Mouse (Mus musculus) bone marrow macrophage, adult 2 months (primary cell): ENCODE data around the gene Ccdc24. TPM values are rescaled to one million over a fixed set of nuclear protein-coding genes. Genes with fewer than 3 reads are reported as not detected.

Experiments
- H3K27ac ChIP-seq: 2 replicates; pipeline ENCODE4 v1.5.1; 2012; ENCODE audit warnings: low read depth, low read length; ENCODE audit not compliant: insufficient read depth
- H3K4me1 ChIP-seq: 2 replicates; pipeline ENCODE4 v1.6.1; 2012; ENCODE audit warnings: low read length; ENCODE audit not compliant: control insufficient read depth, insufficient read depth
- H3K4me3 ChIP-seq: 2 replicates; pipeline ENCODE4 v1.5.1; 2012; ENCODE audit warnings: mild to moderate bottlenecking, low read length, moderate library complexity; ENCODE audit not compliant: insufficient read depth
- CTCF ChIP-seq: IDR thresholded peaks from 2 replicates; pipeline ENCODE4 v1.5.1; 2012; ENCODE audit warnings: low read depth, mild to moderate bottlenecking, low read length, moderate library complexity
- POLR2A ChIP-seq: IDR thresholded peaks from 2 replicates; pipeline ENCODE4 v1.6.1; 2012; ENCODE audit warnings: mild to moderate bottlenecking, low read depth, low read length, borderline replicate concordance
- polyA plus RNA-seq: library from polyadenylated mRNA; stranded (reverse); fragments of >200 nt; gene quantifications from 2 replicates; pipeline ENCODE4 v1.2.4, GENCODE M21; 2012; ENCODE audit not compliant: missing spikeins, insufficient read depth, insufficient read length

Ccdc24 gene
- polyA plus RNA-seq, 1 experiment: not detected

DNA sequence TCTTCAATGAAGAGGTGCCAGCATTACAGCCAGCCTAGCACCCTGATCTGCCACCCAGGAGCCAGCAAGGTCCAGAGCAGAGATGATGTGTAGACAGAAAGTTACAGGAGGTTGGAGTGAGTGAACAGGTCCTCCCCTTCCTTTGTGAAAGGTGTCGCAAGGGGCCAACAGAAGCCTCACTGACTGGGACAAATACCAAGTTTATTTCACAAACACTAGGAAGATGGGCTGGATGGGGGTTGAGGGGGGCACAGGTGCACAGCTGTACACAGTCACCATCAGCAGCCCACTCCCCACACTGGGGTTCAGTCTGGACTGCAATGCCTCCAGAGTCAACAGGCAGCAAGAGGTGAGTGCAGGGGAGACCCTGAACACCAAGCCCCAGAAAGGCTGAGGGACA lies 11.8 kb upstream of the Ccdc24 start:
- peaks cover 18% of the 10 kb centered on the region for H3K4me1 ChIP-seq
- no peak for TF ChIP-seq POLR2A
- TF ChIP-seq CTCF: no peak
- 0 out of 2 replicates have a peak overlapping the region, but pooled peaks have one; percentile 1 for H3K4me3 ChIP-seq
- H3K27ac ChIP-seq: no peak overlapping the region

DNA sequence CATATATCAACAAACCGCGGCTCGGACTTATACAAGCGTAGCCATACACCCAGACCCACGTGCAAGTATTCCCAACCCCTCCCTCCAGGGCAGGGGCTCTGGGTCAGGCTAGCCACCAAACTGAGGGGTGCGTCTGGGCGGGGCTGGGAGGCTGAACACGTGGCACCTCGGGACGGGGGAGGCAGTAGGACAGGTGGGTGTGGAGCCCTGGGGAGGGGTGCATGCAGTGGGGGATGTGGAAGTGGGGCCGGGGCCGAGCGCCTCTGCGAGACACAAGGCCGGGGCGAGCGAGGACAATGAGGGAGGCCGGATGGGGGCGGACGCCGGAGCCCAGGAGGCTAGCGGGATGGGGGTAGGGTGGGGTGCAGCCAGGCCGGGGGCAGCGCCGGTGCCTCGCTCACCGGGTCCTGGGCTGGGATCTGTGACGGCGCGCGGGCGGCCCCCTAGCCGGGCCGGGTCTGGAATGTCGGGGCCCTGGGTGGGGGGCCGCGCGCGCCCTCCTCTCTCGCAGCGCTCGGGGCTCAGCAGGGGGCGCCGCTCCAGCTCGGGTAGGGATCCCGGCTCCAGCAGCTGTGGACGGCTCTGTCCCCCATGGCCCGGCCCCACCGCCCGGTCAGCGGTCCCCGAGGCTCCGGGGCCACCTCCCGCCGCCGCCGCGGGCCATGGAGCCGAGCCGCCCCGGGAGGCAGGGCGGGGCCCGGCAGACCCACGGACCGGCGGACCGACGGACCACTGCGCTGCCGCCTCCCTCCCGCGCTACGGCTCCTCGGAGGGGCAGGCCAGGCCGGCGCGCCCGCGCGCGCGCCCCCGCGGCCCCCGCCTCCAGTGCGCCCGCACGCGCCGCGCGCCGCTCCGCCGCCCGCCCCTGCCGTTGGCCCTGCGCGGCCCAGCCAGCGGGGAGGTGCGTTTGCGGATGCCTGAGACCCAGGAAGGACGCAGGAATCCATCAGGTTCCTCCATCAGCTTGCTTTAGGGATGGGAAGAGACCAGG lies 10.6 kb upstream of the Ccdc24 start, which contains the start of gene B4galt2:
Gene B4galt2, minus strand, starts transcription at position 787 of the 991 bp plus-strand sequence.
- peak within 1 kb of the TSS; percentile 44 for H3K4me3 ChIP-seq
- H3K27ac ChIP-seq: no peak within 1 kb of the TSS
- TF ChIP-seq CTCF (no peak), POLR2A (no peak)
- peaks cover 18% of the 10 kb centered on the region for H3K4me1 ChIP-seq

DNA sequence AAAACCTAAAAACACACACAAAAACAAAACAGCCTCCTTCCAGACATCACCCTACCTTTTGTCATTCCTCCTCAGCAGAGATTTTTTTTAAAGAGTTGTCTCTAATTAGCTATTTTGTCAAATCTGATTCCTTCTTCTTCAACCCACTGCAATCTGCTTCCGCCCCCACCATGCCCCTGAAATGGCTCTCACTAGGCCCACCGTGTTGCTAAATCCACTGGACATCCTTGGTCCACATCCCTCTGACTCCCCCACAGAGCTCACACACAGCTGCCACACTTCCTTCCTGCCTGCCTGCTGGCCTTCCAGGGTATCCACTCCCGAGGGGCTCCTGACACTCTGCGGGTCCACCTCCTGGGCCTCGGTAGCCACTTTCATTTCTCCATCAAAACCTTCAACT lies 6.3 kb upstream of the Ccdc24 start:
- Histone ChIP-seq H3K27ac (no peak overlapping the region), H3K4me1 (no peaks in the 10 kb centered on the region), H3K4me3 (no peak overlapping the region)
- no peak for TF ChIP-seq POLR2A
- no peak for TF ChIP-seq CTCF

DNA sequence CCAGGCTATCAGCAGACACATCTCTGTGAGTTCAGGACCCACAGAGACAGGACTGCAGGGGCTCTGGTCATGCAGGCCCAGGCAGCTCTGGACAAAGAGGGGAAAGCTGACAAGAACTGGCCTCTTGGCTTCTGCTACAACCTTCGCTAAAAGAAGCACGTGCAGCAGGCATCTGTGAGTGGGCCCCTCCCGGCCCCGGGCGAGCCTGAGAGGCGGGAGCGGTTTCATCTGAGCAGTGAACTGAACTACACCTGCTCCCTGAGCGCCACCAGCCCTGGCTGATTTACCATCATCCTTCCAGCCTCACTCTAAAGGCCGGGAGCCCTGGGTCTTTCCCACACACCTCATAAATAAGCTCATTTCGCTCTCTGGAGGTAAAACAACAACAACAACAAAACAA lies 5.9 kb upstream of the Ccdc24 start:
- Histone ChIP-seq H3K4me3 (no peak overlapping the region), H3K4me1 (no peaks in the 10 kb centered on the region), H3K27ac (no peak overlapping the region)
- TF ChIP-seq POLR2A (no peak), CTCF (no peak)

DNA sequence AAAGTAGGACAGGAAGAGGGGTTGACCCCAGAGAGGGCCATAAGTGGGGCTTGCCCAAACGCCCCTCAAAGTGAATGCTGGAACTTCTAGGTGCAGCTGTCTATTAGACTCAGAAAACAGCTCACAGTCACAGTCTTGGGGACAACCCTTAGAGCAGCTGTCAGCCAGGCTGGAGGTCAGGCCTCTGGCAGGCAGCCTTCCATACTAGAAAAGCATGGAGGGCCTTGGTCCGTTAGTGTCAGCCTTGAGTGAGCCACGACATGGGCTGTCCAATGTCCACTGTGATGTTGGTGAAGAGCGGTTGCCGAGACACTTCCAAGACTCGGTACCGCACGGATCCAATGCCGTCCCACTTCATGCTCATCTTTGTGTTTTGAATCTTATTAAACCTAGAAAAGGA lies 1.3 kb upstream of the Ccdc24 start:
- Histone ChIP-seq H3K4me3 (no peak overlapping the region), H3K4me1 (no peaks in the 10 kb centered on the region), H3K27ac (no peak overlapping the region)
- TF ChIP-seq CTCF: no peak
- TF ChIP-seq POLR2A: no peak

DNA sequence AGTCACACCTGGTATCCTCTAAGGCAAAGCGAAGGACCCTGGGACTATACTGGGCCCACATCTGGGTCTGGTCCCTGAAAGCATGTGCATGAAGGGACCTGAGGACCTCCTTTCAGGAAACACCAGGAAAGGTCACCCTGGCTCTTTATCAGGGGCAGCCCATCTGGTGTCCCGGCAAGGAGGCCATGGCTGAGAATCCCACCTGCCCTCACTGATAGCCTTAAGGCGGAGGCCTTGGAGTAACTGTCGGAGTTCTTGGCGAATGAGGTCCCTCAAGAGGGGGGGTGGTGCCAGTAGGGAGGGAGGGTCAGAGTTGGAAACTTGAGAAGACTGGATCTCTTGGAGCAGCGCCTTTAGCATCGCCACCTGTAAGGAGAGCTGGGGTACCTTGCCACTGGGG lies 570 bp downstream of the Ccdc24 start:
- no peak for TF ChIP-seq CTCF
- TF ChIP-seq POLR2A: no peak
- H3K27ac ChIP-seq: no peak overlapping the region
- H3K4me3 ChIP-seq: no peak overlapping the region
- H3K4me1 ChIP-seq: no peaks in the 10 kb centered on the region

DNA sequence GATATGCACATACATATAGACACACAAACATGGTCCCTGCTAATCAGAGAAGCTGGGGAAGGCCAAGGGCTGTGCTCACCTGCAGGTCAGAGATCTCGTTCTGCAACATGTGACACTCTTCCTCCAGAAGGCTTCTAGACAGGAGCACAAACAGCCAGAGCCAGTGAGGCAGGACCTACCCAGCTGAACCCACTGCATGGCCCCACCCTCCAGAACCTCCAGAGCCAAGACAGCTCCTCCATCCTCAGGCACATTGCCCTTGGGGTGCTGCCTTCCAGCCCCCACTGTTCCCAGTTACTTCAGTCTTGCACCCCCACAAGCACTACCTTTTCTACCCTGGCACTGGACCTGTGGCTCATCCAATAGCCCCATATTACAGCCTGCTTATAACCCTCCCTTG lies 1.9 kb downstream of the Ccdc24 start:
- Histone ChIP-seq H3K4me3 (no peak overlapping the region), H3K27ac (no peak overlapping the region), H3K4me1 (no peaks in the 10 kb centered on the region)
- TF ChIP-seq CTCF (no peak), POLR2A (no peak)

DNA sequence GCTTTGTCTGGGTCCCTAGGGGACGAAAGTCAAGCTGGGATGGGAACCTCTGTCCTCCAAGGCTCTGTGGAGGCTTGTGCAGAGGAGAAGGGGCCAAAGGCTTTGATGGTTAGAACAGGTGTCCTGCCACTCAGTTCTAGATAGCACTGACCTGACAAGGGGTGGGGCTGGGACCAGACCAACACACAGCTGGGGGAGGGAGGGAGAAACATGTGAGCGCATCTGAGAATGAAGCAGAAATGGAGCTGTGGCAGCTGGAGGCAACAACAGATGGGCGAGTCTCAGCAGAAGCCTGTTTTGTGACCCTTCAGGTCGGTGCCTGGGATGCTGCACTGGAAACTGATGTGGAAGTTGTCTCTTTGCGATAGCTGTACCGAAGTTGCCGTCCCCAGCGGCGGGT lies 3.0 kb downstream of the Ccdc24 start:
- H3K4me1 ChIP-seq: no peaks in the 10 kb centered on the region
- TF ChIP-seq POLR2A (no peak), CTCF (no peak)
- H3K4me3 ChIP-seq: no peak overlapping the region
- no peak overlapping the region for H3K27ac ChIP-seq

DNA sequence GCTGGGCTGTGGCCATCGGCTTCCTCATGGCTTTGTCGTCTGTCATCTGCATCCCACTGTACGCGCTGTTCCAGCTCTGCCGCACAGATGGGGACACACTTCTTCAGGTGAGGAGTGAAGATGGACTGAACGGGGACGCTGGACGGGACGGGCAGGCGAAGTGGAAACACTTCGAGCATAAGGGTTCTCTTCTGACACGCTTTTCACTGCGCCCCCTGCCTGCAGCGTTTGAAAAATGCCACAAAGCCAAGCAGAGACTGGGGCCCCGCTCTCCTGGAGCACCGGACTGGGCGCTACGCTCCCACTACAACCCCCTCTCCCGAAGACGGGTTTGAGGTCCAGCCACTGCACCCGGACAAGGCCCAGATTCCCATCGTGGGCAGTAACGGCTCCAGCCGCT lies 4.5 kb downstream of the Ccdc24 start:
- no peak overlapping the region for H3K27ac ChIP-seq
- no peaks in the 10 kb centered on the region for H3K4me1 ChIP-seq
- no peak overlapping the region for H3K4me3 ChIP-seq
- TF ChIP-seq CTCF: peak; percentile 36; the same call in 1 of the 2 replicates
- TF ChIP-seq POLR2A: no peak

DNA sequence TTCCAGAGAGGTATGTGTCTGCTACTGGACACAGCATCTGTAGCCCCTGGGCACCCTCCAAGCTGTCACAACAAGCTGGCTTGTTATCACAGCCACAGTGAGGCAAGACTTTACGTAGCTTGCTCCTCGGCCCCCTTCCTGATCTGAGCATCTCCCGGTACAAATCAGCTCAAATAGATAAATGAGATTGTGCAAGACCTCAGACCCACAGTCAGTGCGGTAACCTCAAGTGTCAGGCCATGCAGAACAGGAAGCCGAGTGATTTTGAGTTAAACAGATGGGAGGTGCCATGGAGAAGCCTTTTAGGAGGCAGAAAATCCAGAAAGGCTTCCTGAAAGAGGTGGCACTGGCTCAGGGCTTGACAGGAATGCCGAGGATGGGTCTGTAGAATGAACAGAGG lies 5.4 kb downstream of the Ccdc24 start:
- TF ChIP-seq CTCF: no peak
- no peak for TF ChIP-seq POLR2A
- H3K4me1 ChIP-seq: no peaks in the 10 kb centered on the region

More for the DNA sequence above, 5.4 kb downstream of the Ccdc24 start:
- Histone ChIP-seq H3K27ac (no peak overlapping the region), H3K4me3 (no peak overlapping the region)
